Mouse (Mus musculus) kidney, postnatal 0 days (tissue): Measurements from ENCODE around the gene Mylpf. TPM values are rescaled to one million over a fixed set of nuclear protein-coding genes. Genes with fewer than 3 reads are reported as not detected.

Experiments used
- ATAC-seq: fragments of 200-750 bp; cut with Nextera tagmentation; replicated peaks from 2 replicates; pipeline ENCODE4 v1.8.0; 2017; ENCODE audit warnings: low read depth, moderate number of reproducible peaks, moderate TSS enrichment, moderate library complexity; ENCODE audit not compliant: low FRiP score
- DNase-seq: peaks from one replicate; pipeline ENCODE4 v3.0.0-alpha.2; 2016; ENCODE audit warnings: low spot score
- H3K27ac ChIP-seq: fragments of 300-500 bp; sonication (generic); 2 replicates; pipeline ENCODE4 v1.5.1; 2014; ENCODE audit warnings: mild to moderate bottlenecking
- H3K27me3 ChIP-seq: fragments of 300-500 bp; sonication (generic); 2 replicates; pipeline ENCODE4 v1.6.1; 2014; ENCODE audit warnings: low read length, mixed read lengths; ENCODE audit not compliant: insufficient read depth
- H3K36me3 ChIP-seq: fragments of 300-500 bp; sonication (generic); 2 replicates; pipeline ENCODE4 v1.6.1; 2014; ENCODE audit warnings: low read length, mixed read lengths; ENCODE audit not compliant: insufficient read depth
- H3K4me1 ChIP-seq: fragments of 300-500 bp; sonication (generic); replicated peaks from 2 replicates; pipeline ENCODE4 v1.6.1; 2014; ENCODE audit warnings: antibody characterized with exemption, low read length, mixed read lengths; ENCODE audit not compliant: insufficient read depth
- H3K4me2 ChIP-seq: fragments of 300-500 bp; sonication (generic); 2 replicates; pipeline ENCODE4 v1.6.1; 2014; ENCODE audit warnings: mild to moderate bottlenecking, low read length, moderate library complexity, mixed read lengths
- H3K4me3 ChIP-seq: fragments of 300-500 bp; sonication (generic); replicated peaks from 2 replicates; pipeline ENCODE4 v1.5.1; 2014; ENCODE audit warnings: low read depth, low read length
- H3K9ac ChIP-seq: fragments of 300-500 bp; sonication (generic); 2 replicates; pipeline ENCODE4 v1.6.1; 2014; ENCODE audit warnings: low read depth, low read length
- H3K9me3 ChIP-seq: fragments of 300-500 bp; sonication (generic); replicated peaks from 2 replicates; pipeline ENCODE4 v1.6.1; 2016; ENCODE audit warnings: low read length, inconsistent platforms, mixed read lengths
- CTCF ChIP-seq: IDR thresholded peaks from 2 replicates; pipeline ENCODE4 v1.5.1; 2016; ENCODE audit warnings: antibody characterized with exemption, low read depth, mild to moderate bottlenecking, moderate library complexity
- WGBS: fragments of 180-500 bp; shearing (Covaris S2); extraction: QIAGEN DNeasy Blood & Tissue Kit; methylation state at CpG from one replicate; pipeline ENCODE4 v1.1.7; 2014; 5-methylcytosine and 5-hydroxymethylcytosine counted together
- polyA plus RNA-seq: library from polyadenylated mRNA; unstranded; fragments of >200 nt; fragmentation: Nextera tagmentation; extraction: Ambion mirVana; gene quantifications from 2 replicates; pipeline ENCODE4 v1.2.1, GENCODE M21; 2015

Mylpf gene
- polyA plus RNA-seq, 1 experiment from 2014 or later = 4.7 TPM

GRCm38 (mm10) chr7:127260309-127261111 is 51.8 kb downstream of the Mylpf start, which contains the start of gene Dctpp1:
Dctpp1 (minus strand) TSS chr7:127260709.
- H3K27ac ChIP-seq = no peak within 1 kb of the TSS
- WGBS = under 1% methylated on average over 50 of the region's 50 CpGs
- peaks cover 7% of the 10 kb centered on the region; the same call in 1 of the 2 replicates for H3K4me1 ChIP-seq
- peak within 1 kb of the TSS; percentile 54 for H3K4me3 ChIP-seq
- H3K36me3 ChIP-seq = no peaks in the 10 kb centered on the region
- peak within 1 kb of the TSS; percentile 77 for H3K4me2 ChIP-seq
- TF ChIP-seq CTCF = peak; percentile 97
- DNase-seq (peak; percentile 100), ATAC-seq (peak; percentile 95)
- H3K9me3 ChIP-seq = no peaks in the 10 kb centered on the region
- H3K9ac ChIP-seq = peak within 1 kb of the TSS; percentile 56
- no peaks in the 10 kb centered on the region for H3K27me3 ChIP-seq

- no peak overlapping the region for H3K4me2 ChIP-seq
- TF ChIP-seq CTCF = no peak
- H3K4me3 ChIP-seq = no peak overlapping the region
- H3K9me3 ChIP-seq = no peaks in the 10 kb centered on the region
- H3K36me3 ChIP-seq = no peaks in the 10 kb centered on the region
- no peak overlapping the region for H3K27ac ChIP-seq
- no peaks in the 10 kb centered on the region for H3K27me3 ChIP-seq
- peaks cover 7% of the 10 kb centered on the region; the same call in 1 of the 2 replicates for H3K4me1 ChIP-seq
- DNase-seq (no peak), ATAC-seq (no peak)
- no peak overlapping the region for H3K9ac ChIP-seq
- WGBS = 78% methylated on average over 10 of the region's 10 CpGs
Measured at GRCm38 (mm10) chr7:127262218-127262961, 53.7 kb downstream of the Mylpf start.

GRCm38 (mm10) chr7:127263526-127263925 is 54.8 kb downstream of the Mylpf start:
- H3K9me3 ChIP-seq = no peaks in the 10 kb centered on the region
- H3K36me3 ChIP-seq = no peaks in the 10 kb centered on the region
- DNase-seq (no peak), ATAC-seq (no peak)
- H3K4me2 ChIP-seq = no peak overlapping the region
- H3K4me1 ChIP-seq = peaks cover 7% of the 10 kb centered on the region; the same call in 1 of the 2 replicates
- WGBS = 98% methylated on average over 3 of the region's 3 CpGs
- H3K27ac ChIP-seq = no peak overlapping the region
- H3K4me3 ChIP-seq = no peak overlapping the region
- H3K27me3 ChIP-seq = no peaks in the 10 kb centered on the region
- no peak for TF ChIP-seq CTCF
- H3K9ac ChIP-seq = no peak overlapping the region

Other genes with a start within 250 kb of the Mylpf start
- gene Cdipt, start 233.0 kb upstream of the Mylpf start, polyA plus RNA-seq = 118 and 120 TPM in 2 replicates
- gene Cdiptos, start 232.8 kb upstream of the Mylpf start, polyA plus RNA-seq = 1.6 and 2.8 TPM in 2 replicates
- 27.5 and 28.9 TPM in 2 replicates for gene Mvp, start 194.3 kb upstream of the Mylpf start, polyA plus RNA-seq
- gene Pagr1b, start 192.4 kb upstream of the Mylpf start, polyA plus RNA-seq = 0.21 and 0.65 TPM in 2 replicates
- 19.4 and 25.0 TPM in 2 replicates for gene Pagr1a, start 191.5 kb upstream of the Mylpf start, polyA plus RNA-seq
- 44.2 and 53.8 TPM in 2 replicates for gene Gm42742, start 187.8 kb upstream of the Mylpf start, polyA plus RNA-seq
- gene Prrt2, start 187.7 kb upstream of the Mylpf start, polyA plus RNA-seq = 2.5 and 2.7 TPM in 2 replicates
- gene Maz, start 181.9 kb upstream of the Mylpf start, polyA plus RNA-seq = 50.3 and 58.7 TPM in 2 replicates
- 51.7 and 57.2 TPM in 2 replicates for gene Kif22, start 166.4 kb upstream of the Mylpf start, polyA plus RNA-seq
- not detected in 2 replicates for gene Zg16, start 121.6 kb upstream of the Mylpf start, polyA plus RNA-seq
- 4.0 and 4.3 TPM in 2 replicates for gene AI467606, start 117.5 kb upstream of the Mylpf start, polyA plus RNA-seq
- 37.4 and 43.7 TPM in 2 replicates for gene Qprt, start 86.7 kb upstream of the Mylpf start, polyA plus RNA-seq
- 0.28 and 0.33 TPM in 2 replicates for gene Spn, start 71.1 kb upstream of the Mylpf start, polyA plus RNA-seq
- gene Cd2bp2, start 12.8 kb upstream of the Mylpf start, polyA plus RNA-seq = 42.8 and 47.7 TPM in 2 replicates
- 14.9 and 16.9 TPM in 2 replicates for gene Tbc1d10b, start 422 bp upstream of the Mylpf start, polyA plus RNA-seq
- gene Zfp553, start 24.2 kb downstream of the Mylpf start, polyA plus RNA-seq = 22.3 and 25.1 TPM in 2 replicates
- 16.7 and 20.5 TPM in 2 replicates for gene Sept1, start 24.2 kb downstream of the Mylpf start, polyA plus RNA-seq
- 46.2 and 49.3 TPM in 2 replicates for gene Zfp771, start 35.4 kb downstream of the Mylpf start, polyA plus RNA-seq
- gene Dctpp1, start 51.8 kb downstream of the Mylpf start, polyA plus RNA-seq = 146 and 157 TPM in 2 replicates
- 207 and 215 TPM in 2 replicates for gene Sephs2, start 65.2 kb downstream of the Mylpf start, polyA plus RNA-seq
- 0.93 and 1.1 TPM in 2 replicates for gene Itgal, start 87.4 kb downstream of the Mylpf start, polyA plus RNA-seq
- 21.2 and 22.2 TPM in 2 replicates for gene Zfp768, start 136.7 kb downstream of the Mylpf start, polyA plus RNA-seq
- gene Zfp747, start 167.2 kb downstream of the Mylpf start, polyA plus RNA-seq = 5.5 and 6.8 TPM in 2 replicates
- 4.8 and 5.6 TPM in 2 replicates for gene 9130019O22Rik, start 178.3 kb downstream of the Mylpf start, polyA plus RNA-seq
- gene E430018J23Rik, start 184.7 kb downstream of the Mylpf start, polyA plus RNA-seq = 6.5 and 7.4 TPM in 2 replicates
- 5.6 and 6.7 TPM in 2 replicates for gene Zfp764, start 197.9 kb downstream of the Mylpf start, polyA plus RNA-seq
- gene Zfp688, start 213.2 kb downstream of the Mylpf start, polyA plus RNA-seq = 29.7 and 31.9 TPM in 2 replicates
- gene Zfp689, start 240.3 kb downstream of the Mylpf start, polyA plus RNA-seq = 4.8 and 5.0 TPM in 2 replicates